Mouse (Mus musculus): ENCODE measurements around the gene Cdkl1. TPM values are rescaled to one million over a fixed set of nuclear protein-coding genes. Genes with fewer than 3 reads are reported as not detected.

The Cdkl1 gene
- total and polyA plus RNA-seq, 3 experiments = 0.08 to 0.32 TPM; not detected in 1

DNA sequence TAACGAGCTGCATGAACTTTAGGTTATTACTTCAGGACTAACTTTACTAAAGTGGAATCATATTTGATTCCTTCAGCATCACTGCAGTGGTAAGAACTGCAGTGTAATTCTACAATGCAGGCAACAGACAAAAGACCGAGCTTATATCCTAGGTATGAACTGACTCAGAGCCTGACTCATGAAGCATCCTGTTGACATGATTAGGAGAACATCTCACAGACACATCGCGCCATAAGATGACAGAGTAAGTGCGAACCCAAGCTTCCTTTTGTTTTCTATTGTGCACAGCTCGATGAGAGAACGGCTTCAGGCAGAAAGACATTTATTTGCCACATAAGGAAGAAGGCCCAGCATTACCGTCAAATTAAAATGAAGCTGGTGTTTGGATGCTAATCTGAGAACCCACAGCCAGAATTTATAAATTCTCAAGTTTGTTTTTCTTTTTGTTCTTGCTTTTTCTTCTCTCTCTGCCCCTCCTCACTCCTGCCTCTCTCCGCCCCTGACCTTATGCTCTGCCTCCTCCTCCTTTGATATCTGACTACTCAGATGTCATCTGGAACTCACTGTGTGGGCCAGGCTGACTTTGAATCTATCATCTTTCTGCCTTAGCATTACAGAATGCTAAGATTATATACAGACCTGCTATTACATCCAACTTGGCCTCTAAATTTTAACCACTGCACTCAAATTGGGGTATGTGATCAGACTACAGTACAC, 34.0 kb upstream of the Cdkl1 start:
- no peak overlapping the region for H3K27ac ChIP-seq (ENCODE audit: control insufficient read depth, low read depth, low read length)
- peaks cover 0 to 2% of the 10 kb centered on the region in 2 experiments; a peak in 2 of 4 replicates for H3K36me3 ChIP-seq (ENCODE audit: control insufficient read depth in 1 of 2, insufficient read depth in 2 of 2, low read length in 2 of 2)
- no peaks in the 10 kb centered on the region for H3K79me2 ChIP-seq (ENCODE audit: control insufficient read depth, insufficient read depth, low read length, poor library complexity)
- no peak overlapping the region for H3K9ac ChIP-seq (ENCODE audit: control insufficient read depth, low read depth, low read length, poor library complexity, severe bottlenecking)
- H3K27me3 ChIP-seq (ENCODE audit: control insufficient read depth in 1 of 2, insufficient read depth in 2 of 2, low read length in 2 of 2) = no peaks in the 10 kb centered on the region
- DNase-seq (ENCODE audit: low read depth, low spot score) = no peak
- TF ChIP-seq MAZ (IDR thresholded peaks at IDR 0.05; ENCODE audit: low read depth, low read length) = no peak
- no peak for TF ChIP-seq JUND (IDR thresholded peaks at IDR 0.05; ENCODE audit: low read depth, low read length)
- no peak for TF ChIP-seq POLR2AphosphoS5 (IDR thresholded peaks at IDR 0.05; ENCODE audit: borderline replicate concordance, low read depth, low read length)
- no peak for TF ChIP-seq ELF1 (IDR thresholded peaks at IDR 0.05; ENCODE audit: low read depth, low read length)
- no peak for TF ChIP-seq UBTF (IDR thresholded peaks at IDR 0.05; ENCODE audit: borderline replicate concordance, insufficient read depth, low read depth, low read length)
- no peak for TF ChIP-seq POLR2AphosphoS2 (IDR thresholded peaks at IDR 0.05; ENCODE audit: low read length)
- no peak for TF ChIP-seq RCOR1 (IDR thresholded peaks at IDR 0.05; ENCODE audit: low read depth, low read length)
- TF ChIP-seq USF1 (IDR thresholded peaks at IDR 0.05; ENCODE audit: low read depth, low read length) = no peak
- no peak for TF ChIP-seq KAT2A (conservative IDR thresholded peaks at IDR 0.05; ENCODE audit: low read depth, low read length)
- TF ChIP-seq SIN3A (IDR thresholded peaks at IDR 0.05; ENCODE audit: low read length) = no peak
- no peaks in the 10 kb centered on the region for H3K9me3 ChIP-seq (replicated peaks; ENCODE audit: insufficient read depth, low read length)
- no peak overlapping the region for H3K4me3 ChIP-seq (ENCODE audit: control insufficient read depth in 1 of 2, insufficient read depth in 1 of 2, low read depth in 2 of 2, low read length in 2 of 2)
- no peaks in the 10 kb centered on the region for H3K4me1 ChIP-seq (ENCODE audit: control insufficient read depth in 1 of 2, insufficient read depth in 2 of 2, low read length in 2 of 2)

DNA sequence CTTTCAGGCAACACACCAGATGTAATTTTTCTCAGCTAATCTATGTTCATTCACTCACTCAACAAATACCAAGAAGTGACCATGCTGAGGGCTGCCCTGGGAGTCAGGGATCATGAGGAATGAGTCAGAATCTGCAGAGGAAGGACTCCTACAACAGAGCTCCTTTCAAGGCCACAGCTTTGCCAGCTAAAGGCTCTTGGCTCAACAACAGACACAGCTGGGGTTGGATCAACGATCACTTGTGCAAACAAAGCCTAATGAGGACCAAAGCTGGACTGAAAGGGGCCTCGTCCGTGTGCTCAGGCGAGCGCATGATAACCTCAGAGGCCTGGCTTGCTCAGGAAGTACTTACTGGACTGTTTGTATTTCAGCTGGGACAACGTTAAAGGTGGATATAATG, 23.2 kb upstream of the Cdkl1 start:
- Histone ChIP-seq H3K4me3 (ENCODE audit: control insufficient read depth in 1 of 2, insufficient read depth in 1 of 2, low read depth in 2 of 2, low read length in 2 of 2) (no peak overlapping the region), H3K79me2 (ENCODE audit: control insufficient read depth, insufficient read depth, low read length, poor library complexity) (no peaks in the 10 kb centered on the region), H3K9ac (ENCODE audit: control insufficient read depth, low read depth, low read length, poor library complexity, severe bottlenecking) (no peak overlapping the region), H3K27me3 (ENCODE audit: control insufficient read depth in 1 of 2, insufficient read depth in 2 of 2, low read length in 2 of 2) (no peaks in the 10 kb centered on the region), H3K27ac (ENCODE audit: control insufficient read depth, low read depth, low read length) (no peak overlapping the region), H3K9me3 (replicated peaks; ENCODE audit: insufficient read depth, low read length) (no peaks in the 10 kb centered on the region), H3K36me3 (ENCODE audit: control insufficient read depth in 1 of 2, insufficient read depth in 2 of 2, low read length in 2 of 2) (no peaks in the 10 kb centered on the region; a peak in 1 of 4 replicates), H3K4me1 (ENCODE audit: control insufficient read depth in 1 of 2, insufficient read depth in 2 of 2, low read length in 2 of 2) (no peaks in the 10 kb centered on the region)
- no peak for DNase-seq (ENCODE audit: low read depth, low spot score)
- TF ChIP-seq JUND (IDR thresholded peaks at IDR 0.05; ENCODE audit: low read depth, low read length) = no peak
- TF ChIP-seq CTCF (IDR thresholded peaks at IDR 0.05 in 2 of 3, conservative IDR thresholded peaks at IDR 0.05 in 1 of 3; ENCODE audit: control insufficient read depth in 1 of 3, insufficient read depth in 1 of 3, low read depth in 2 of 3, low read length in 3 of 3, poor library complexity in 1 of 3, severe bottlenecking in 1 of 3) = no peak
- TF ChIP-seq NRF1 (IDR thresholded peaks at IDR 0.05; ENCODE audit: insufficient read depth, low read depth, low read length, poor library complexity, severe bottlenecking) = no peak
- TF ChIP-seq MYB (IDR thresholded peaks at IDR 0.05; ENCODE audit: low read depth, low read length) = no peak
- no peak for TF ChIP-seq ZKSCAN1 (IDR thresholded peaks at IDR 0.05; ENCODE audit: low read depth, low read length)
